Mouse (Mus musculus): Measurements from ENCODE around the gene Zfp668. TPM values are rescaled to one million over a fixed set of nuclear protein-coding genes. Genes with fewer than 3 reads are reported as not detected.
A peak's percentile ranks its signal among the peaks of the same experiment; 100 is the strongest.
"Not testable (repeated sequence)": the region's sequence is repeated elsewhere in the genome, so short reads cannot be mapped to it uniquely, and the experiment has no call there.

The Zfp668 gene
- polyA plus RNA-seq, 1 experiment from 2014 or later = 15.5 TPM

DNA sequence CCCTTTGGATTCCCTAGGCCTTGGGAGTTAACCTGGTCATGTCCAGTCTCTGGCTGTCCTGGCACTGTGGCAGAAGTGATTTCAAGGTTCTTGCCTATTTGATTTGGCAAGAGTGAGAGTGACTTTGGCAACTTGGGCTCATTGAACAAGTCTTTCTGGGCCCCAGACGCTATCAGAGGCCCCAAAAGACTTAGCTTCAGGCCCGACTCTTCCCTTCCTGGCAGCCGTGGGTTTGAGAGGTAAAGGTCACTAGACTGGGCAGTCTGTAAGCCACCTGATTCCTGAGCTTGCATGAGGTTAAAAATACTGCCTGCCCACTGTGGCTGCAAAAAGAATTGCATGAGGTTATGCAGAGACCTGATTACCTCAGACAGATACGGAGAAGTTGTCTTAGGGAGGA lies 32.0 kb upstream of the Zfp668 start:
- H3K4me2 ChIP-seq (replicated peaks) = no peak overlapping the region
- H3K4me1 ChIP-seq (replicated peaks) = peaks cover 19% of the 10 kb centered on the region
- H3K4me3 ChIP-seq (replicated peaks) = no peak overlapping the region
- H3K27ac ChIP-seq = no peak overlapping the region
- H3K27me3 ChIP-seq (replicated peaks) = no peaks in the 10 kb centered on the region
- H3K9me3 ChIP-seq = no peaks in the 10 kb centered on the region
- WGBS = 88% methylated on average over 4 of the region's 4 CpGs
- H3K36me3 ChIP-seq = peaks cover 37% of the 10 kb centered on the region
- no peak overlapping the region for H3K9ac ChIP-seq
- no peak for ATAC-seq

DNA sequence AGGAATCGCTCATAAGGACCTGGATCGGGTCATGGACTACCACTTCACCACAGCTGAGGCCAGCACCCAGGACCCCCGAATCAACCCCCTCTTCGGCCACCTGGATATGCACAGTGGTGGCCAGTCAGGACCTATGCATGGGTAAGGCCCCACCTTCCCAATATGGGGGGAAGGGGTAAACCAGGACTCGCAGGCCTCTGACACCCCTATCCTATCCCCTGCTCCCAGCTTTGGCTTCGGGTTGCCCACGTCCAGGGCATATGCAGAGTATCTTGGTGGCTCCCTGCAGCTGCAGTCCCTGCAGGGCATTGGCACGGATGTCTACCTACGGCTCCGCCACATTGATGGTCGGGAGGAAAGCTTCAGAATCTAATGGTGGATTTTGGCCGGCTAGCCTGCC lies 31.3 kb upstream of the Zfp668 start:
- 95% methylated on average over 12 of the region's 12 CpGs for WGBS
- no peak overlapping the region for H3K27ac ChIP-seq
- no peak overlapping the region for H3K9ac ChIP-seq
- H3K4me2 ChIP-seq (replicated peaks) = no peak overlapping the region
- peaks cover 37% of the 10 kb centered on the region for H3K36me3 ChIP-seq
- ATAC-seq = no peak
- peaks cover 16% of the 10 kb centered on the region for H3K4me1 ChIP-seq (replicated peaks)
- H3K4me3 ChIP-seq (replicated peaks) = no peak overlapping the region
- no peaks in the 10 kb centered on the region for H3K27me3 ChIP-seq (replicated peaks)
- H3K9me3 ChIP-seq = no peaks in the 10 kb centered on the region

DNA sequence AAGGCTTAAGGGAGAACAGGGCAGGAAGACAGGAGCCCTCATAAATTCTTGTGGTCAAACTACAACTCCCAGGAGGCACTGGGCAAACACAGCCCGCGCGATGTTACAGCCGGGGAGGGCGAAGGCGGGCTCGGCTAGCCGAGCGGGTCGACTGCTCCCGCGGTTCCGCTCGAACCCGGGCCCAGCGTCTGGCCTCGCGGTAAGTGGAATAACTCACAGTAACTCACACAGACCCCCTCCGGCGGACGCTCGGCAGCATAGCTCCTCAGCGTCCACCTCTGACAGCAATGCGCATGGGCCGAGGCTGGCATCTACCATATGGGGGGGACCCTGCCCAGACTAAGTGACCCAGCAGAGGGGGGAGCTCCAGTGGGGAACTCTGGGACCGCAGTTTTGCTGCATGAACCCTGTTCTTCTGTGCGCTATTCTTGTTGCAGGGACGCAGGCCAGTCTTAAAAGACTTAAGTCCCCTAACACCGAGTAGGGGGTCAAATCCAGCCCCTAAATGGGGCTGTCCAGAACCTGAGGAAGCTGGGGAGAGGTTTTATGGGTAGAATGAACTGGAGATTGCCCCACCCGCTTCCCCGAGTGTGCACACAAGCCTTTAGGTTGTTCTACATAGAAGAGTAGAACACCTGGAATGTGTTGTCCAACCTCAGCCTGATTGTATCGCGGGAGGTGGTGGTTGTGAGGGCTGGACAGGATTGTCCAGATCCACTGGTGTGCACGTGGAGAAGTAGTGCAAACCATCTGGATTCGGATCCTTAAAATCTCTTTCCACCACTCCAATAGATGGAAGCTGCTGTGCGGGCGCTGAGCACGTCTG lies 27.6 kb upstream of the Zfp668 start, which contains the start of gene Bckdk:
Gene Bckdk, plus strand, starts transcription at position 112 of the 826 bp plus-strand sequence.
- Histone ChIP-seq H3K4me3 (replicated peaks) (peak within 1 kb of the TSS; percentile 77), H3K27ac (peak within 1 kb of the TSS; percentile 84), H3K4me2 (replicated peaks) (peak within 1 kb of the TSS; percentile 80), H3K9me3 (no peaks in the 10 kb centered on the region), H3K36me3 (peaks cover 31% of the 10 kb centered on the region), H3K27me3 (replicated peaks) (no peaks in the 10 kb centered on the region), H3K9ac (peak within 1 kb of the TSS; percentile 92), H3K4me1 (replicated peaks) (peaks cover 20% of the 10 kb centered on the region)
- ATAC-seq = peak; percentile 86
- WGBS = 5% methylated on average over 38 of the region's 38 CpGs

DNA sequence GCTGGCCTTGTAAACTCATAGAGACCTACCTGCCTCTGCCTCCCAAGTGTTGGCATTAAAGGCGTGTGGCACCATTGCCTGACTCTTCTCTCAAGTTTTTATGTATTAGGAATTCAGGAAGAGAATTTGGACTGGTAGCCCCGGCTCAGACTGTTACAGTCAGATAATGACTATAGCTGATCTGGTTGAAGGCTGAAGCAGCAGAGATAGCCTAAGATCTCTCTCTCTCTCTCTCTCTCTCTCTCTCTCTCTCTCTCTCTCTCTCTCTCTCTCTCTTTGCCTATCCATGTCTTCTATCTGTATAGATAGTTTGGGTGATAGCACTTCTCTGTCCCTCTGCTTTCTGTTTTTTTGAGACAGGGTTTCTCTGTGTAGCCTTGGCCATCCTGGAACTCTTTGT lies 25.1 kb upstream of the Zfp668 start:
- Histone ChIP-seq H3K27me3 (replicated peaks) (no peaks in the 10 kb centered on the region), H3K4me1 (replicated peaks) (peaks cover 20% of the 10 kb centered on the region), H3K9me3 (no peaks in the 10 kb centered on the region), H3K9ac (no peak overlapping the region), H3K4me2 (replicated peaks) (no peak overlapping the region), H3K4me3 (replicated peaks) (no peak overlapping the region), H3K27ac (no peak overlapping the region), H3K36me3 (peaks cover 14% of the 10 kb centered on the region)
- no peak for ATAC-seq
- WGBS = 78% methylated on average over 2 of the region's 2 CpGs

DNA sequence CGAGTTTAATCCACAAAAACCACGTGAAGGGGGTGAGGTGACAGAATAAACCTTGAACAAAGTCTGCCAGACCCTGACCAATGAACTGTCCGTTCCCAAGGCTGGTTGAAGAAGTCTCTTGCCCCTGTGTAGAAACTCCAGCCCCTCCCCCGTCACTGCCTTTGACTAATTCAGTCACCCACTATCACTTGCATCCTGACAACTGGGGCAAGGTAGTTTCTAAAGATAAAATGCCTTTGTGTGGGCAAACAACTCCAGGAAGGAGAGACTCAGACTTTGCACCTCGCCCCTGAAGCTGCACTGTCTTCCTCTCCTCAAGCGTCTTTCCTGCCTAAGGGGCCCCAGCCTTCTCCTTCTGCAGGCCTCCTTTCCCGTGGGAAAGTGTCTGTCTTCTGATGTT lies 23.4 kb upstream of the Zfp668 start:
- 31% methylated on average over 7 of the region's 7 CpGs for WGBS
- Histone ChIP-seq H3K9ac (no peak overlapping the region), H3K9me3 (no peaks in the 10 kb centered on the region), H3K4me1 (replicated peaks) (peaks cover 15% of the 10 kb centered on the region), H3K4me2 (replicated peaks) (peak overlapping the region; percentile 41), H3K27ac (peak overlapping the region; percentile 90), H3K4me3 (replicated peaks) (no peak overlapping the region), H3K27me3 (replicated peaks) (no peaks in the 10 kb centered on the region), H3K36me3 (no peaks in the 10 kb centered on the region)
- peak; percentile 42 for ATAC-seq

DNA sequence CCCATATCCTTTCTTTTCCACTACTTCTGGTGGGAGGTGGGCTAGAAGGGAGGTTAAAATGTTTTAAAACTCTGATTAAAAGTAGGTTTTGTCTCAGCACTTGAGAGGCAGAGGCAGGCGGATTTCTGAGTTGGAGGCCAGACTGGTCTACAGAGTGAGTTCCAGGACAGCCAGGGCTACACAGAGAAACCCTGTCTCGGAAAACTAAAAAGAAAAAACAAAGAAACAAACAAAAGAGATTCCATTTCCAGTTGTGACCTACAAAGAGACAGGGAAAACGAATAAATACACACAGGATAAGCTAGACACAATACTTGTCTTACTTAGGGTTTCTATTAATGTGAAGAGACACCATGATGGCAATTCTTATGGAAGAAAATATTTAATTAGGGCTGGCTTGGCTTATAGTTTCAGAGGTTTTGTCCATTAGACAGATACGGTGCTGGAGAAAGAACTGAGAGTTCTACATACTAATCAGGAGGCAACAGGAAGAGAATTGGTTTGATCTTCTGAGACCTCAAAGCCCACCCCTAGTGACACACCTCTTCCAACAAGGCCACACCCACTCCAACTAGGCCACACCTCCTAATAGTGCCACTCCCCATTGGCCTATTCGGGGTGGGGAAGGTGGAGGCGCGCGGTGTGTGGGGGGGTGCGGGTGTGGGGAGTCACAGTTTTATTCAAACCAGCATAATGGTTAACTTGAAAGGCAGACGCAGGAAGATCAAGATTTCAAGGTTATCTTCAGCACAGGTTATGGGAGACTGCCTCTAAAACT lies 21.7 kb upstream of the Zfp668 start:
- peak overlapping the region; percentile 41; the same call in 1 of the 2 replicates for H3K4me2 ChIP-seq (replicated peaks)
- H3K36me3 ChIP-seq = no peaks in the 10 kb centered on the region
- H3K9ac ChIP-seq = no peak overlapping the region
- 31% methylated on average over 10 of the region's 10 CpGs for WGBS
- H3K9me3 ChIP-seq = no peaks in the 10 kb centered on the region
- H3K27ac ChIP-seq = peak overlapping the region; percentile 90
- no peaks in the 10 kb centered on the region for H3K27me3 ChIP-seq (replicated peaks)
- H3K4me1 ChIP-seq (replicated peaks) = peaks cover 15% of the 10 kb centered on the region
- 0 out of 2 replicates have a peak, but pooled peaks have one; percentile 26 for ATAC-seq
- H3K4me3 ChIP-seq (replicated peaks) = no peak overlapping the region

DNA sequence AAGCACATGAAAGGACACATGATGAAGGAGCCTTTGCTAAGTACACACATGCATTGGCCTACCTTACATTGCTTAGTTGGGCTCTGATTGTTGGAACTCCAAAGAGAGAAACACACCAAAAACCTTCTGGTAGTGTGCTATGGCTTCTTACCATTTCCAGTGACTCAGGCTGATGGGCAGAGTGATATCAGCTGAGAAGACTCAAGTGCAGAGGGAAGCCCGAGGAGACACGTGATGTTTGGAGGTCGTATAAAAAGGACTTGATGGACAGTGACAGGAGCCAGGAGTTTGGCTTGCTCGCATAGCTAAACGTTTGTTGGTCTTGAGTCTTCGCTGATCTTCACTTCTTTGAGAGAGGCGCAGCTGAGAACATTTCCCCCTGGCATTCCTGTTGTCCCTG lies 20.9 kb upstream of the Zfp668 start:
- WGBS = 84% methylated on average over 7 of the region's 7 CpGs
- Histone ChIP-seq H3K9ac (no peak overlapping the region), H3K36me3 (peaks cover 4% of the 10 kb centered on the region; the same call in 1 of the 2 replicates), H3K4me1 (replicated peaks) (peaks cover 15% of the 10 kb centered on the region), H3K9me3 (no peaks in the 10 kb centered on the region), H3K4me3 (replicated peaks) (no peak overlapping the region), H3K4me2 (replicated peaks) (no peak overlapping the region), H3K27me3 (replicated peaks) (no peaks in the 10 kb centered on the region), H3K27ac (no peak overlapping the region)
- ATAC-seq = no peak

DNA sequence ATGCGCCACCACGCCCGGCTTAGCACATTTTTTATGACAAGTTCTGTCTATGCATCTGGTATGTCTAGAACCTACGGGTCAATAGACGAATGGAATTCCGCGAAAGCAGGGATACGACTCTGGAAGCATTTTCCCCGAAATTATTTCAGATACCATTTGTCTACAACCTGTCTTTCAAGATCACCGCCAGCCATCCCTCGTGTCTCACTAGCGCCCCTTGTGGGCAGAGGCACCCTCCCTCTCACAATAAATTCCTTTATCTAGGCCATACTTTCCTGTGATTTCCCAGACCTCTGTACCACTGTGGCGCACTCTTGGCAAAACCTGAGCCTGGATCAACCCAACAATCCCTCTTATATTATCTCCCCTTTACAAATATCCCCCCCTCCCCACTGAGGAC lies 19.8 kb upstream of the Zfp668 start:
- peaks cover 15% of the 10 kb centered on the region for H3K4me1 ChIP-seq (replicated peaks)
- H3K9ac ChIP-seq = no peak overlapping the region
- H3K4me3 ChIP-seq (replicated peaks) = no peak overlapping the region
- 66% methylated on average over 13 of the region's 13 CpGs for WGBS
- peaks cover 4% of the 10 kb centered on the region; the same call in 1 of the 2 replicates for H3K36me3 ChIP-seq
- H3K4me2 ChIP-seq (replicated peaks) = no peak overlapping the region
- no peak overlapping the region for H3K27ac ChIP-seq
- ATAC-seq = no peak
- H3K27me3 ChIP-seq (replicated peaks) = no peaks in the 10 kb centered on the region
- no peaks in the 10 kb centered on the region for H3K9me3 ChIP-seq

DNA sequence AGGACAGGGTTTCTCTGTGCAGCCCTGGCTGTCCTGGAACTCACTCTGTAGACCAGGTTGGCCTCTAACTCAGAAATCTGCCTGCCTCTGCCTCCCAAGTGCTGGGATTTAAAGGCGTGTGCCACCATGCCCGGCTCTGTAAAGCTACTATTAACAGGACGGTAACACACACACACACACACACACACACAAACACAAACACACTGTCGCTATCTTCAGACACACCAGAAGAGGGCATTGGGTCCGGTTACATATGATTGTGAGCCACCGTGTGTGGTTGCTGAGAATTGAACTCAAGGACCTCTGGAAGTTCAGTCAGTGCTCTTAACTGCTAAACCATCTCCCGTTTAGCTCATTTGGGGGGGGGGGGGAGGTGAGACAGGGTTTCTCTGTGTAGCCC lies 19.3 kb upstream of the Zfp668 start:
- 67% methylated on average over 7 of the region's 7 CpGs for WGBS
- H3K27ac ChIP-seq = 0 out of 2 replicates have a peak overlapping the region, but pooled peaks have one; percentile 24
- H3K4me3 ChIP-seq (replicated peaks) = not testable (repeated sequence)

DNA sequence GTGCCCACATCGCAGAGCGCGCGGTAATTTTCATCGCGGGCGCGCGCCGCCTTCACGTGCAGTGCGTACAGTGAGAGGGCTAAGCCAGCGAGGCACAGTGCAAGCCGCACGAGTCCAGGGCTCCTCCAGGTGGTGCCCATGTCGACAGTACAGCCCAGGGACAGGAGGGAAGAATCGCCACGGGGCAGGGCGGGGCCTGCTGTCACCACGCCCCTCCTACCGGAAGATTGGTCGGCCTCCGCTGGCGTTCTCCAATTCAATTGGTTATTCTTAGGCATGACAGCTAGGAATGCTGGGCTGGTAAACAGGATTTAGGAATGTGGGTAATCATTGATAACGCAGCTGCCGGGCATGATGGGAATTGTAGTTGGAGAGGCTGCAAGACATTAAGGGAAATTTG lies 18.8 kb upstream of the Zfp668 start, which contains the start of the genes Gm21974 and Vkorc1:
Gene Gm21974, minus strand, starts transcription at position 13 of the 400 bp plus-strand sequence.
Gene Vkorc1, minus strand, starts transcription at position 176 of the 400 bp plus-strand sequence.
- Histone ChIP-seq H3K9ac (peak within 1 kb of the TSS; percentile 68), H3K27ac (peak within 1 kb of the TSS; percentile 87), H3K9me3 (no peaks in the 10 kb centered on the region), H3K27me3 (replicated peaks) (no peaks in the 10 kb centered on the region), H3K36me3 (peaks cover 4% of the 10 kb centered on the region; the same call in 1 of the 2 replicates), H3K4me1 (replicated peaks) (peaks cover 15% of the 10 kb centered on the region), H3K4me3 (replicated peaks) (peak within 1 kb of the TSS; percentile 64), H3K4me2 (replicated peaks) (peak within 1 kb of the TSS; percentile 88)
- ATAC-seq = peak; percentile 94
- under 1% methylated on average over 26 of the region's 26 CpGs for WGBS

More for the DNA sequence above, 19.3 kb upstream of the Zfp668 start:
- H3K9ac ChIP-seq; H3K27me3 ChIP-seq (replicated peaks); H3K36me3 ChIP-seq; H3K9me3 ChIP-seq: not testable (repeated sequence)
- peaks cover 15% of the 10 kb centered on the region for H3K4me1 ChIP-seq (replicated peaks)
- peak overlapping the region; percentile 88; the same call in 1 of the 2 replicates for H3K4me2 ChIP-seq (replicated peaks)
- ATAC-seq = 0 out of 2 replicates have a peak, but pooled peaks have one; percentile 0

DNA sequence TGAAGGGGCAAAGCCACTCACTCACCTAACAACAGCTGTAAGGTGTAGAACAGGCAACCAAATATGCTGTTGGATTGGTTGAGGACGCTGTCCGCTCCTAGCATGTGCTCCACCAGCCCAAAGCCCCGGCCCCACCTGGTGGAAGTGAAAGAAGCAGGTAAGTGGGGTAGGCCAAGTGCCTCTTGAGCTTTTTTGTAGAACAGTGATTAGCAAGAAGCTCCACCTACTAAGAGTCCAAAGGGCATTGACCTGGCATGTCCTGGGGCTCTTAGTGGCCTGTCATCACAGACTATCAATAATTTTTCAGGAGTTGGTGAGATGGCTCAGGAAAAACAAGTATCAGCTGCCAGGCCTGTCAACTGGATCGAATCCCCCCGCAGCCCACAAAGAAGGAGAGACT lies 17.9 kb upstream of the Zfp668 start:
- 62% methylated on average over 5 of the region's 5 CpGs for WGBS
- no peak for ATAC-seq
- Histone ChIP-seq H3K27ac (peak overlapping the region; percentile 87), H3K36me3 (peaks cover 4% of the 10 kb centered on the region; the same call in 1 of the 2 replicates), H3K4me1 (replicated peaks) (peaks cover 12% of the 10 kb centered on the region), H3K4me2 (replicated peaks) (peak overlapping the region; percentile 88), H3K9ac (peak overlapping the region; percentile 68), H3K9me3 (no peaks in the 10 kb centered on the region), H3K4me3 (replicated peaks) (peak overlapping the region; percentile 64), H3K27me3 (replicated peaks) (no peaks in the 10 kb centered on the region)

DNA sequence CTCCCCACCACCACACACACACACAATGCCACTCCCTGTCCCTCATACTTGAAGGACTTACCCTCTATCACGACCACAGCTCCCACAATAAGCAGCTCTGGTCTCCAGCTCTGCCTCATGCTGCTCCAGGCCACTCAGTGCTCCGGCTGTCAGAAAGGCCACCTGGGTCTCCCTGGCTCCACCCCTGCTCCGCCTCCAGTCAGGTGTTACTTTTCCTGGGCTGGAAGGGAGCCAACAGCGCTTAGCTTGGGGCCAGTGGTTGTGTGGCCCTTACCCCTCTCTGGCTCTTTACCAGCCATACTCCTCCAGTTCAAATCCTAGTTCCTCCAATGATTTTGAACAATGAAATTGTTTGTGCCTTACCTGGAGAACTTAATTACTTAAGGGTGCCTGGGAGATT lies 14.2 kb upstream of the Zfp668 start, which contains the start of gene Prss53:
Gene Prss53, minus strand, starts transcription at position 173 of the 400 bp plus-strand sequence.
- Histone ChIP-seq H3K27ac (no peak within 1 kb of the TSS), H3K27me3 (replicated peaks) (no peaks in the 10 kb centered on the region), H3K4me2 (replicated peaks) (no peak within 1 kb of the TSS), H3K36me3 (peaks cover 11% of the 10 kb centered on the region), H3K4me3 (replicated peaks) (no peak within 1 kb of the TSS), H3K9ac (no peak within 1 kb of the TSS), H3K9me3 (no peaks in the 10 kb centered on the region), H3K4me1 (replicated peaks) (peaks cover 8% of the 10 kb centered on the region)
- ATAC-seq = peak; percentile 28
- 25% methylated on average over 4 of the region's 4 CpGs for WGBS
